Mouse (Mus musculus) lung, embryonic 14.5 days (tissue): ENCODE data around the gene Atg4b. TPM values are rescaled to one million over a fixed set of nuclear protein-coding genes. Genes with fewer than 3 reads are reported as not detected.
"Not testable (repeated sequence)": the region's sequence is repeated elsewhere in the genome, so short reads cannot be mapped to it uniquely, and the experiment has no call there.

Source experiments
- ATAC-seq: fragments of 200-750 bp; cut with Nextera tagmentation; 2 replicates; pipeline ENCODE4 v1.8.0; 2017; ENCODE audit warnings: mild to moderate bottlenecking, moderate TSS enrichment, moderate library complexity; ENCODE audit not compliant: insufficient read depth
- DNase-seq: peaks from one replicate; pipeline ENCODE4 v3.0.0-alpha.2; 2015
- H3K27ac ChIP-seq: fragments of 300-500 bp; sonication (generic); 2 replicates; pipeline ENCODE4 v1.5.1; 2014; ENCODE audit warnings: low read depth, mild to moderate bottlenecking, moderate library complexity
- H3K27me3 ChIP-seq: fragments of 300-500 bp; sonication (generic); 2 replicates; pipeline ENCODE4 v1.6.1; 2014; ENCODE audit warnings: low read length, control low read depth; ENCODE audit not compliant: insufficient read depth
- H3K36me3 ChIP-seq: fragments of 300-500 bp; sonication (generic); 2 replicates; pipeline ENCODE4 v1.6.1; 2014; ENCODE audit warnings: control low read depth; ENCODE audit not compliant: insufficient read depth
- H3K4me1 ChIP-seq: fragments of 300-500 bp; sonication (generic); 2 replicates; pipeline ENCODE4 v1.6.1; 2014; ENCODE audit warnings: antibody characterized with exemption, control low read depth; ENCODE audit not compliant: insufficient read depth
- H3K4me2 ChIP-seq: fragments of 300-500 bp; sonication (generic); 2 replicates; pipeline ENCODE4 v1.6.1; 2014; ENCODE audit warnings: mild to moderate bottlenecking
- H3K4me3 ChIP-seq: fragments of 300-500 bp; sonication (generic); 2 replicates; pipeline ENCODE4 v1.5.1; 2014; ENCODE audit warnings: low read depth, low read length
- H3K9ac ChIP-seq: fragments of 300-500 bp; sonication (generic); 2 replicates; pipeline ENCODE4 v1.6.1; 2014
- H3K9me3 ChIP-seq: fragments of 300-500 bp; sonication (generic); 2 replicates; pipeline ENCODE4 v1.6.1; 2016; ENCODE audit warnings: low read depth, low read length, control low read depth
- CTCF ChIP-seq: IDR thresholded peaks from 2 replicates; pipeline ENCODE4 v1.5.1; 2016; ENCODE audit warnings: antibody characterized with exemption, low read depth
- WGBS: fragments of 180-500 bp; shearing (Covaris S2); extraction: QIAGEN DNeasy Blood & Tissue Kit; methylation state at CpG from one replicate; pipeline ENCODE4 v1.1.7; 2014; 5-methylcytosine and 5-hydroxymethylcytosine counted together
- polyA plus RNA-seq: library from polyadenylated mRNA; unstranded; fragments of >200 nt; fragmentation: Nextera tagmentation; extraction: Ambion mirVana; gene quantifications from 2 replicates; pipeline ENCODE4 v1.2.1, GENCODE M21; 2014

The Atg4b gene
- polyA plus RNA-seq, 1 experiment from 2014 or later: 94.0 TPM

DNA sequence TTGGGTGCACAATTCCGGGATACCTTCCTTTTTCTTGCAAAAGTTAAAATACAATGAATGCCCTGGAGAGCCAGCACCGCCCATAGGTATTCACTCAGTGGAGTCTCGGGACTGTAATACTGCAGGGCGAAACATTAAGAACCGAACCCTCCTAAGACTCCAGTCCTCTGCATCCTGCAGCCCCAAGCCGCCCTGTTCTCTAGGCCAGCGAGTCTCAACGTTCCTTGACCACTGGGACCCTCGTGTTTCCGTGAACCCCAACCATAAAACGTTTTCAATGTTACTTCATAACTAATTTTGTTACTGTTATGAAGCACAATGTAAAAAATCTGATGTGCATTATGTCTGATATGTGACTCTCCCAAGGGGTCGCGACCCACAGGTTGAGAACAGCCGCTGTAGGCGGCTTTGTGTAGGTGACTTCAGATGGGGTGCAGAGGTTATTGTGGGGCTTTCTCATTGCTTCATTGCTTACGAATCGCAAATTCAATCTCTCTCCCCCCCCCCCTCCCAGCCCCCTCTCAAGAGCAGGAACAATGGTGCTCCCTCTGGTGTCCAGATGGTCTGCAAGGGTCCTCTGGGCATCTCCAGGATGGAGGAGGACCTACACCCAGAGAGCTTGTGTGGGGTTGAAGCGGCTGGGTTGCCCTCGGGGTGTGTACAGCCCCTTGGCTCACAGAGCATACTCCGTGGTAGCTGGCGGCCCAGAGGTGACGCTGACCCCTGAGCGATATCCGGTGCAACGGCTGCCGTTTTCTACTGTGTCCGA, 74.7 kb downstream of the Atg4b start:
- Histone ChIP-seq H3K9ac (peak overlapping the region; percentile 63), H3K27me3 (no peaks in the 10 kb centered on the region), H3K4me1 (peaks cover 3% of the 10 kb centered on the region; the same call in 1 of the 2 replicates), H3K4me2 (peak overlapping the region; percentile 89), H3K36me3 (peaks cover 11% of the 10 kb centered on the region), H3K27ac (peak overlapping the region; percentile 95), H3K4me3 (peak overlapping the region; percentile 57), H3K9me3 (no peaks in the 10 kb centered on the region)
- 38% methylated on average over 27 of the region's 27 CpGs for WGBS
- TF ChIP-seq CTCF: no peak
- ATAC-seq (peak; percentile 24; the same call in 1 of the 2 replicates), DNase-seq (no peak)

- Histone ChIP-seq H3K27ac (no peak overlapping the region), H3K36me3 (peaks cover 5% of the 10 kb centered on the region; the same call in 1 of the 2 replicates), H3K4me3 (no peak overlapping the region), H3K9ac (no peak overlapping the region), H3K27me3 (no peaks in the 10 kb centered on the region), H3K4me2 (peak overlapping the region; percentile 89), H3K9me3 (no peaks in the 10 kb centered on the region), H3K4me1 (peaks cover 3% of the 10 kb centered on the region; the same call in 1 of the 2 replicates)
- WGBS: 87% methylated on average over 9 of the region's 9 CpGs
- ATAC-seq (no peak), DNase-seq (no peak)
- TF ChIP-seq CTCF: no peak
Observed at GRCm38 (mm10) chr1:93826540-93826835, 75.2 kb downstream of the Atg4b start.

DNA sequence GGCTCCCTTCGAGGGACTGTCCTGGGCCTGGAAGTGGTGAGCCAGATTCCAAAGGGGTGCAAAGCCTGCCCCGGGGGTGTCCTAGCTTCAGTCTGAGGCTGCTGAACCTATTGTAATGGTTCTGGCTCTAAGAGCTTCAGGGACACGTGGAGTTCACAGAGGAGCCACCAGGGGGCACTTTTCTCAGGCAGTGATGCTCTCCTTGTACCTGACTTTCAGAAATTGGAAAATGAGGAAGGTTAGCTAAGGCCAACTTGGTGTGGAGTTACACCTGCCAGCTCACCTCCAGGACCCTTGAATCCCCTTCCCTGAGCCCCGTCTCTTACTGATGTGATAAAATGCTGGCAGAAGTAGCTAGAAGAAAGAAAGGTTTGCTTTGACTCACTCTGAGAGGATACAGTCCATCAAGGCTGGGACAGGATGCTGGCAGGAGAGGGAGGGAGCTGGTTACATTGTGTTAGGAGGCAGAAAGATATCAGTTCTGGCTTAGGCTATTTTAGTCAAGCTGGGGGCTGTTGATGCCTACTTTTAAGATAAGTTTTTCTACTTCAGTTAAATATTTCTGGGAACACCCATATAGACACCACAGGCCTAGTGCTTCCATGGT, 81.6 kb downstream of the Atg4b start:
- peak; percentile 16; the same call in 1 of the 2 replicates for ATAC-seq
- H3K4me1 ChIP-seq, H3K4me2 ChIP-seq, H3K9me3 ChIP-seq, H3K27me3 ChIP-seq, H3K27ac ChIP-seq, H3K9ac ChIP-seq, H3K4me3 ChIP-seq, DNase-seq: not testable (repeated sequence)
- WGBS: 61% methylated on average over 3 of the region's 4 CpGs
- peak; percentile 21; the same call in 1 of the 2 replicates for TF ChIP-seq CTCF
- peaks cover 13% of the 10 kb centered on the region; the same call in 1 of the 2 replicates for H3K36me3 ChIP-seq

DNA sequence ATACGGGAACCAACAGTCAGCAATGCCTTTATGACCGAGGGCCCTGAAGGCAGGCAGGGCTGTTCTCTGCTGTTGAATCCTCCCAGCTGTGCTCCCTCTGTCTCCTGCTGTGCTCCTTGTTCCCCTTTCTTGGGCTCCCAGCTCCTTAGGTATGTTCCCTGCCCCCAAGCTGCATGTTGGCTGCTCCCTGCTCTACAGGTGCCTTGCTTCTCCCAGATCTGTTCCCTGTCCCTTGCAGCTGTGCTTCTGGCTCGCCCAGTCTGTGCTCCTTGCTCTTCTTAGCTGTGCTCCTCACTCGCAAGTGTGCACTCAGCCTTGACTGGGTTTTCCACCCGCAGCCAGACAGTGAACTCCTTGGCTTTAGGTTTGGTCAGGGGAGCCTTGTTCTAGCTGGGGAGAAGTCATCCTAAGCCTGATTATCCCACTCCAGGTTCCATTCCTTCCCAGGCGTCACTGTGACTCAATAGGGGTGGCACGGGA, 83.4 kb downstream of the Atg4b start:
- Histone ChIP-seq H3K27me3 (no peaks in the 10 kb centered on the region), H3K4me2 (no peak overlapping the region), H3K27ac (no peak overlapping the region), H3K4me3 (no peak overlapping the region), H3K36me3 (peaks cover 15% of the 10 kb centered on the region; the same call in 1 of the 2 replicates), H3K4me1 (no peaks in the 10 kb centered on the region), H3K9me3 (no peaks in the 10 kb centered on the region), H3K9ac (no peak overlapping the region)
- TF ChIP-seq CTCF: no peak
- 83% methylated on average over 7 of the region's 7 CpGs for WGBS
- ATAC-seq: no peak
- DNase-seq: no peak

DNA sequence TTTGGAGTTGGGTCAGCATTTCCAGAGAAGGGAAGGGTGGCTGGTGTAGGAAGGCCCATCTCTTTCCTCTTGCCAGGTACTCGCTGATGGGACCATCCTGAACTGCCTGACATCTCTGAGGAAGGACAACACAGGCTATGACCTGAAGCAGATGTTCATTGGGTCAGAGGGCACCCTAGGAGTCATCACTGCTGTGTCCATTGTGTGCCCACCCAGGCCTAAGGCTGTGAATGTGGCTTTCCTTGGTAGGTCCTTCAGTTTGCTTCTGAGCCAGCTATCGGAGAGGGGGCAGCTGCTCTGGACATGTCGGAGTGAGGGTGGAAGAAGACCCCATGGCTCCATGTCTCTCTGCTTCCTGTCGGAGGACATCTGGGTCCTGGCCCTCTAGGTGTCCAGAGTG, 83.9 kb downstream of the Atg4b start:
- DNase-seq (no peak), ATAC-seq (no peak; the same call in 1 of the 2 replicates)
- 93% methylated on average over 4 of the region's 4 CpGs for WGBS
- H3K9ac ChIP-seq: no peak overlapping the region
- no peaks in the 10 kb centered on the region for H3K9me3 ChIP-seq
- H3K4me1 ChIP-seq: no peaks in the 10 kb centered on the region
- no peak overlapping the region for H3K4me3 ChIP-seq
- peaks cover 15% of the 10 kb centered on the region; the same call in 1 of the 2 replicates for H3K36me3 ChIP-seq
- TF ChIP-seq CTCF: no peak
- H3K4me2 ChIP-seq: no peak overlapping the region
- no peak overlapping the region for H3K27ac ChIP-seq
- H3K27me3 ChIP-seq: no peaks in the 10 kb centered on the region

- TF ChIP-seq CTCF: no peak
- no peak for ATAC-seq
- DNase-seq: no peak
- Histone ChIP-seq H3K36me3 (peaks cover 15% of the 10 kb centered on the region; the same call in 1 of the 2 replicates), H3K27ac (no peak overlapping the region), H3K27me3 (no peaks in the 10 kb centered on the region), H3K4me1 (no peaks in the 10 kb centered on the region), H3K4me2 (no peak overlapping the region), H3K9ac (no peak overlapping the region), H3K4me3 (no peak overlapping the region), H3K9me3 (no peaks in the 10 kb centered on the region)
- WGBS: 87% methylated on average over 6 of the region's 6 CpGs
Observed at GRCm38 (mm10) chr1:93835876-93836531, 84.7 kb downstream of the Atg4b start.

DNA sequence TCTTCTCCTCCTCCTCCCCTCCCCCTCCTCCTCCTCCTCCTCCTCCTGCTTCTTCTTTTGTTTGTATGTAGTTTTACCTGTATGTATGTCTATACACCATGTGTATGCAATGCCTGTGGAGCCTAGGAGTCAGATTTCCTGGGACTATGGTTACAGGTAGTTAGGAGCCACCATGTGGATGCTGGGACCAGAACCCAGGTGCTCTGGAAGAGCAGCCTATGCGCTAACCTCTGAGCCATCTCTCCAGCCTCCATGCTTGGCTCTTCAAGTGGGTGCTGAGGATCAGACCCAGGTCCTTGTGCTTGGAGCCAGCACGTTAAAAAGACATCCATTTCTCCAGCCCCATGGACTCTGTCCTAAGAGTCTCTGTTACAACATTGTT, 85.2 kb downstream of the Atg4b start:
- Histone ChIP-seq H3K36me3 (peaks cover 15% of the 10 kb centered on the region; the same call in 1 of the 2 replicates), H3K4me3 (no peak overlapping the region), H3K9me3 (no peaks in the 10 kb centered on the region), H3K4me1 (no peaks in the 10 kb centered on the region), H3K27ac (no peak overlapping the region), H3K9ac (no peak overlapping the region), H3K27me3 (no peaks in the 10 kb centered on the region), H3K4me2 (no peak overlapping the region)
- no peak for DNase-seq
- ATAC-seq: no peak
- 86% methylated on average over 2 of the region's 2 CpGs for WGBS
- TF ChIP-seq CTCF: no peak
